Mouse (Mus musculus) heart, embryonic 10.5 days (tissue): ENCODE measurements at regions not wholly inside any gene's neighbourhood (a gene's known extent, or its start where the extent isn't known, plus 50 kb on each side); places are given as distances from the start of the nearest gene placed in this dataset.
A peak's percentile ranks its signal among the peaks of the same experiment; 100 is the strongest.

Source experiments
- DNase-seq: peaks from one replicate; pipeline ENCODE4 v3.0.0-alpha.2; 2017; ENCODE audit warnings: low spot score
- H3K27ac ChIP-seq: fragments of 300-500 bp; sonication (generic); 2 replicates; pipeline ENCODE4 v1.5.1; 2016; ENCODE audit warnings: mild to moderate bottlenecking
- H3K27me3 ChIP-seq: fragments of 300-500 bp; sonication (generic); 2 replicates; pipeline ENCODE4 v1.6.1; 2016; ENCODE audit warnings: mild to moderate bottlenecking; ENCODE audit not compliant: poor library complexity, insufficient read depth, severe bottlenecking
- H3K36me3 ChIP-seq: fragments of 300-500 bp; sonication (generic); 2 replicates; pipeline ENCODE4 v1.6.1; 2016; ENCODE audit warnings: mild to moderate bottlenecking, moderate library complexity
- H3K4me1 ChIP-seq: fragments of 300-500 bp; sonication (generic); 2 replicates; pipeline ENCODE4 v1.6.1; 2016; ENCODE audit warnings: mild to moderate bottlenecking
- H3K4me3 ChIP-seq: fragments of 300-500 bp; sonication (generic); 2 replicates; pipeline ENCODE4 v1.5.1; 2016; ENCODE audit warnings: mild to moderate bottlenecking, moderate library complexity
- H3K9me3 ChIP-seq: fragments of 300-500 bp; sonication (generic); 2 replicates; pipeline ENCODE4 v1.6.1; 2016; ENCODE audit warnings: mild to moderate bottlenecking, moderate library complexity
- WGBS: fragments of 180-500 bp; shearing (Covaris S2); methylation state at CpG from one replicate; pipeline ENCODE4 v1.1.7; 2016; 5-methylcytosine and 5-hydroxymethylcytosine counted together

GRCm38 (mm10) chr7:69513966-69514365, 764.9 kb upstream of the Arrdc4 start:
- Histone ChIP-seq H3K27me3 (no peaks in the 10 kb centered on the region), H3K27ac (no peak overlapping the region), H3K36me3 (no peaks in the 10 kb centered on the region), H3K4me1 (no peaks in the 10 kb centered on the region), H3K9me3 (no peaks in the 10 kb centered on the region), H3K4me3 (no peak overlapping the region)
- no peak for DNase-seq
- WGBS, result 64% methylated on average over 2 of the region's 2 CpGs

- no peak overlapping the region for H3K27ac ChIP-seq
- peak overlapping the region; percentile 19; the same call in 1 of the 2 replicates for H3K4me3 ChIP-seq
- no peak for DNase-seq
- H3K4me1 ChIP-seq, result no peaks in the 10 kb centered on the region
- H3K27me3 ChIP-seq, result no peaks in the 10 kb centered on the region
- H3K9me3 ChIP-seq, result no peaks in the 10 kb centered on the region
- WGBS, result 57% methylated on average over 8 of the region's 8 CpGs
- no peaks in the 10 kb centered on the region for H3K36me3 ChIP-seq
These were observed 761.3 kb upstream of the Arrdc4 start for GRCm38 (mm10) chr7:69510389-69510788.

GRCm38 (mm10) chr7:69493062-69493930, 744.3 kb upstream of the Arrdc4 start:
- Histone ChIP-seq H3K4me1 (no peaks in the 10 kb centered on the region), H3K27ac (no peak overlapping the region), H3K36me3 (no peaks in the 10 kb centered on the region), H3K4me3 (peak overlapping the region; percentile 24; the same call in 1 of the 2 replicates), H3K9me3 (no peaks in the 10 kb centered on the region), H3K27me3 (no peaks in the 10 kb centered on the region)
- DNase-seq, result no peak
- WGBS, result 55% methylated on average over 18 of the region's 18 CpGs

GRCm38 (mm10) chr7:69490566-69491466, 741.8 kb upstream of the Arrdc4 start:
- no peak overlapping the region for H3K27ac ChIP-seq
- H3K4me3 ChIP-seq, result no peak overlapping the region
- WGBS, result 41% methylated on average over 16 of the region's 16 CpGs
- H3K36me3 ChIP-seq, result no peaks in the 10 kb centered on the region
- H3K27me3 ChIP-seq, result no peaks in the 10 kb centered on the region
- H3K4me1 ChIP-seq, result no peaks in the 10 kb centered on the region
- DNase-seq, result peak; percentile 79
- no peaks in the 10 kb centered on the region for H3K9me3 ChIP-seq

GRCm38 (mm10) chr7:69488630-69489029, 739.6 kb upstream of the Arrdc4 start:
- DNase-seq, result no peak
- Histone ChIP-seq H3K4me1 (no peaks in the 10 kb centered on the region), H3K27ac (no peak overlapping the region), H3K4me3 (no peak overlapping the region), H3K9me3 (no peaks in the 10 kb centered on the region), H3K36me3 (no peaks in the 10 kb centered on the region), H3K27me3 (no peaks in the 10 kb centered on the region)
- 65% methylated on average over 6 of the region's 6 CpGs for WGBS

GRCm38 (mm10) chr7:69487111-69487510, 738.1 kb upstream of the Arrdc4 start:
- Histone ChIP-seq H3K27ac (no peak overlapping the region), H3K27me3 (no peaks in the 10 kb centered on the region), H3K9me3 (no peaks in the 10 kb centered on the region), H3K4me1 (no peaks in the 10 kb centered on the region), H3K36me3 (no peaks in the 10 kb centered on the region), H3K4me3 (no peak overlapping the region)
- no peak for DNase-seq
- 71% methylated on average over 3 of the region's 3 CpGs for WGBS

- WGBS, result 78% methylated on average over 4 of the region's 4 CpGs
- H3K4me1 ChIP-seq, result no peaks in the 10 kb centered on the region
- DNase-seq, result no peak
These were observed 735.5 kb upstream of the Arrdc4 start for GRCm38 (mm10) chr7:69484552-69484951.

More at GRCm38 (mm10) chr7:69484552-69484951, 735.5 kb upstream of the Arrdc4 start:
- H3K4me3 ChIP-seq, result no peak overlapping the region
- no peaks in the 10 kb centered on the region for H3K27me3 ChIP-seq
- no peaks in the 10 kb centered on the region for H3K36me3 ChIP-seq
- H3K9me3 ChIP-seq, result no peaks in the 10 kb centered on the region
- H3K27ac ChIP-seq, result no peak overlapping the region
